Mouse (Mus musculus) stomach, postnatal 0 days (tissue): ENCODE measurements at regions not wholly inside any gene's neighbourhood (a gene's known extent, or its start where the extent isn't known, plus 50 kb on each side); places are given as distances from the start of the nearest gene placed in this dataset.

ENCODE experiments used
- CTCF ChIP-seq: IDR thresholded peaks from 2 replicates; pipeline ENCODE4 v1.5.1; 2016; ENCODE audit warnings: antibody characterized with exemption, low read depth, mild to moderate bottlenecking, moderate library complexity
- EP300 ChIP-seq: optimal IDR thresholded peaks from 2 replicates; pipeline ENCODE3; 2016; ENCODE audit warnings: antibody characterized with exemption

DNA sequence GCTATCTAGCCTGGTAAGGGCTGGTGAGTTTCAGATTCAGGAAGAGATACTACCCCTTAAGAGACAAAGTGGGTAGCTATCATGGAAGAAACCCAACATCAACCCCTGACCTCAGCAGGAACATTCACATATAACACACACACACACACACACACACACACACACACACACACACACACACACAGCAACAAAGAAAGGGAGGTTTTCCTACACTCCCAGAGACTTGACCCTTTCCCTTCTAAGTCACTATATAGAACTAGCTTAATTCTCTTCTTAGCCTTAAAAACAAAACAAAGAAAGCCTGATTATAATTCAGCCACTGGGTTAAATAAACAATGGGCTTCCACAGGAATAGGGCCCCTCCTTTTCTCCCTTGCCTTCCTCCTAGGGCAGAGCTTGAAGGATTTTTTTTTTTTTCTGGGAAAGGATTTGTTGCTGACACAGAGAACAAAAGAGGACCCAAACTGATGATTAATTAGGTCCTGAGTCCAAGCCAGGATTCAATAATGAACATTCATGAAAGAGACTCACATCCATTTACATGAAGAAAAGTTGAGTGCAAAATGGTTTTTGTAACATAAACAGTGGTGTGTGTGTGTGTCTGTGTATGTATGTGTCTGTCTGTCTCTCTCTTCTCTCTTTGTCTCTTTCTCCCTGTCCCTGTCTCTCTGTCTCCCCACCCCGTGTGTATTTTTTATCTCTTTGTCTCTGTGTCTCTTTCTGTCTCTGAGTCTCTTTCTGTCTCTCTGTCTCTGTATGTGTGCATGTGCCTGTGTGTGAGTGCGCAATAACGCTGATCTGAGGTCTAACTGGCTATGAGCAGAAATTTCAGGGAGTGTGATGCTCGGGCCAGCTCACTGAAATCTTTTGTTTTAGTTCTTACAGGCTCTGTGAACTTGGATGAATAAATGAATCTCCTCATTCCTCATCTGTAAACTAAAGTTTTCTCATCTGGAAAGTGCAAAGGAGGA is 108.3 kb upstream of the Spdl1 start:
- no peak for TF ChIP-seq CTCF
- no peak for TF ChIP-seq EP300
